Mouse (Mus musculus) kidney, adult 2 months (tissue): ENCODE data around the gene Prkg2. TPM values are rescaled to one million over a fixed set of nuclear protein-coding genes. Genes with fewer than 3 reads are reported as not detected.

Experiments used
- DNase-seq: peaks from one replicate; pipeline ENCODE4 v3.0.0; 2021
- H3K27ac ChIP-seq: fragments of 200-500 bp; 2 replicates; pipeline ENCODE4 v1.5.1; 2012; ENCODE audit warnings: low read depth, low read length, control low read depth, inconsistent platforms; ENCODE audit not compliant: insufficient read depth
- H3K27me3 ChIP-seq: fragments of 200-500 bp; replicated peaks from 2 replicates; pipeline ENCODE4 v1.6.1; 2012; ENCODE audit warnings: mild to moderate bottlenecking, moderate library complexity, low read length, inconsistent platforms; ENCODE audit not compliant: control insufficient read depth, insufficient read depth
- H3K36me3 ChIP-seq: fragments of 200-500 bp; 2 replicates; pipeline ENCODE4 v1.6.1; 2012; ENCODE audit warnings: mild to moderate bottlenecking, moderate library complexity, low read length, inconsistent platforms; ENCODE audit not compliant: control insufficient read depth, insufficient read depth
- H3K4me1 ChIP-seq: fragments of 200-500 bp; 2 replicates; pipeline ENCODE4 v1.6.1; 2011; ENCODE audit warnings: low read length; ENCODE audit not compliant: control insufficient read depth, insufficient read depth
- H3K4me3 ChIP-seq: fragments of 200-500 bp; 2 replicates; pipeline ENCODE4 v1.5.1; 2011; ENCODE audit warnings: mild to moderate bottlenecking, low read depth, low read length, control low read depth; ENCODE audit not compliant: insufficient read depth
- CTCF ChIP-seq: fragments of 200-500 bp; conservative IDR thresholded peaks from 2 replicates; pipeline ENCODE4 v1.5.1; 2011; ENCODE audit warnings: low read depth, mild to moderate bottlenecking, control low read depth, low read length, moderate library complexity, mixed read lengths; ENCODE audit not compliant: insufficient read depth, insufficient read length
- POLR2A ChIP-seq: fragments of 200-500 bp; IDR thresholded peaks from one replicate; pipeline ENCODE4 v1.6.1; 2011; ENCODE audit warnings: low read depth, low read length, control low read depth
- WGBS: fragments of 180-500 bp; shearing (Covaris S2); methylation state at CpG from one replicate; pipeline ENCODE4 v1.1.7; 2018; 5-methylcytosine and 5-hydroxymethylcytosine counted together
- polyA plus RNA-seq: library from polyadenylated mRNA; depleted of rRNA; stranded (reverse); fragments of >200 nt; gene quantifications from 2 replicates; pipeline ENCODE4 v1.2.3, GENCODE M21; 2012

Prkg2 gene
- polyA plus RNA-seq, 1 experiment = 0.17 TPM

DNA sequence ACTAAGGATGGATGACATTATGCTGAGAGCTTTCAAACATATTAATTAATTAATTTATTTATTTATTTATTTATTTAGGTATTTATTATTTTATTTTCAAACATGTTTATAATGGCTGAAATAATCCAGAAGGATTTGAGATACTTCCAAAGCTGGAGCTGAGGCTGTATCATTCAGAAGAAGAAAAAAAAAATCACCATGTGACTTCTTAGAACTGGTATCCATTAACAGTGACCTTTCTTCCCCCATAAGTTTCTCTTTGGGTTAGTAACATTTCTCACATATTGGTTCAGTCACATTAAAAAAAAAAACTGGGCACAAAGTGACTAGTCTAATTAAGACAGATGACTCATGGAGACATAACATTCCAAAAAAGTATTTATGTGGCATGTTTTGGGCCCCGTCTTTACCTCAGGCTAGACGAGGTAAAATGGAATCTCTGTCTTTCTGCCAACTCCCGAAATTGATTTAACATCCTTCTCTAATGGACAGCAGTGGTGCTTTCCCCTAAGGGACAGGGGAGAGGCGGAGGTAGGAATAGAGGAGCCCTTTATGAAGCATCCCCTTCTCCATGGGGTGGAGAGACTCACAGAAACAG is 86.6 kb downstream of the Prkg2 start:
- no peak for DNase-seq
- Histone ChIP-seq H3K4me3 (no peak overlapping the region), H3K36me3 (no peaks in the 10 kb centered on the region), H3K27ac (no peak overlapping the region), H3K4me1 (no peaks in the 10 kb centered on the region), H3K27me3 (no peaks in the 10 kb centered on the region)
- TF ChIP-seq POLR2A = no peak
- 77% methylated on average over 4 of the region's 4 CpGs for WGBS

DNA sequence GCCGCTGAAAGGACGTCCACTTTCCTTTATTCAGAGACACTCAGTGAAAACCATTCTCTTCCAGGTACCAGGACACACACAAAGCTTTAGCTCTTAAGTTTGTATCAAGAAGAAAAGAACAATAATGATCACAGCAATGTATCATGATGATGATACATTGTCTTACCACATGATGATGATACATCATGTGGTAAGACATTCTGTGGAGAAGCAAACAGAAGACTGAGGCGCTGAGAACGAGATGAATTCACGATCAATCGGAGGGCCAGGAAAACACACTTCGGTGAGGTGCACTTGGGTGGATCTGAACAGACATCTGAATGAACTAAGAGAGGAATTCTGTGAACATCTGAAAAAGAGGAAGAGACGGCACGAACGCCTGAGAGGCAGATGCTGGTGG is 87.4 kb downstream of the Prkg2 start:
- Histone ChIP-seq H3K36me3 (no peaks in the 10 kb centered on the region), H3K27ac (no peak overlapping the region), H3K27me3 (no peaks in the 10 kb centered on the region), H3K4me3 (no peak overlapping the region), H3K4me1 (no peaks in the 10 kb centered on the region)
- TF ChIP-seq CTCF (no peak), POLR2A (no peak)
- 91% methylated on average over 10 of the region's 10 CpGs for WGBS
- no peak for DNase-seq

DNA sequence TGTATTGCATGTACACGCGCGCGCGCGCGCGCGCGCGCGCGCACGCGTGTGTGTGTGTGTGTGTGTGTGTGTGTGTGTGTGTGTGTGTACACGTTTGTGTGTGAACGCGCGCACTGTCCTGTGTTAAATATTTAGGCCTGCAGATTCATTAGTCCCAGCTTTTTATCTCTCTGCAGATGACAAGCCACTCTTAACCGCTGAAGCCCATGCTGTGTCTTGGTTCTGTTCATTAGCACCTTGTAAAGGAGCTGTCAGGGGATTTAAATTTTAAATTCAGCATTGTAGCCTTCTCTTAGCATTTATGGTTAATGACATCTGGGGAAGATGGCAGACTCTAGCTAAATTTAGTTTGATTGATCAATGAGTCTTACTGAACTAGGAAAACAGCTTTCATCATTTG is 90.5 kb downstream of the Prkg2 start:
- TF ChIP-seq POLR2A (no peak), CTCF (no peak)
- DNase-seq = no peak
- Histone ChIP-seq H3K27me3 (no peaks in the 10 kb centered on the region), H3K27ac (no peak overlapping the region), H3K4me1 (no peaks in the 10 kb centered on the region), H3K36me3 (no peaks in the 10 kb centered on the region), H3K4me3 (no peak overlapping the region)
- WGBS = 95% methylated on average over 20 of the region's 20 CpGs

DNA sequence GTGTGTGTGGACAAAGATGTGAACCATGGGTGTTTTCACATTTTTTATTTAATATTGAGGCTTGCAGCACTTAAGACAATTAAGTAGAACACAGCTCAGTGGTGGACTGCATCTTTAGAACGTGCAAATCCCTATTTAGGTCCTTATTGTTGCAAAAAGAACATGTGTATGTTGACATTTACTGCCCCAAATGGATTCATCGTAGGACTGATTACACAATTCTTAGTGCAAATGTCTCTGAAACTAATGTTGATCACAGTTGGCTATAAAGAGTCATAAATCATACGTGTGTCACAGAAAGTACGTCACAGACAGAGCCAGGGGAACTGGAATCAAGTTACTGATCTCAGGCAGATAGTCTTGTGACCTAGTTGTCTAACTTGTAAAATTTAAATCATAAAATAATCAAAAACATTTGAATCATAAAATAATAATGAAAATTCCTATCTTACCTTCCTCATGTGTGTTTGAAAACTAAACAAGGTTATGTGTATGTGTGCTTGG is 91.0 kb downstream of the Prkg2 start:
- 75% methylated on average over 4 of the region's 4 CpGs for WGBS
- TF ChIP-seq POLR2A (no peak), CTCF (no peak)
- no peak overlapping the region for H3K27ac ChIP-seq
- no peaks in the 10 kb centered on the region for H3K4me1 ChIP-seq
- H3K27me3 ChIP-seq = no peaks in the 10 kb centered on the region
- H3K36me3 ChIP-seq = no peaks in the 10 kb centered on the region
- no peak overlapping the region for H3K4me3 ChIP-seq
- no peak for DNase-seq

DNA sequence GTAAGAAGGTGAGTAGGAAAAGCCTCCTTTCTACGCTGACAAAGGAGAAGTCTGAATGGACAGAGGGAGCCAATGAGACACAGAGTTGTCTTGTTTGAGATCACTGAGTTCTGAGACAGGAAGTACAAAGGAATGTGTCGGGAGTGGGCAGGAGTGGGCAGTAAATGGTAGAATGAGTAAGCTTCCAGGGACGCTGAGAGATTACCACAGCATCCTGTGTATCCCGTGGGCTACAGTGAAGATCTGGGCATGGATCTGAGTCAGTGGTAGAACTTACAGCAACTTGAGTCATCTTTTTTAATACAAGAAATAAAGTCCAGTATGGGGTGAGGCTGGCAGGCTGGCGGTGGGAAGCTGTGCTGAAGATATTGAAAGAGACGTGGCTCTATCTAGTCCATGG is 93.4 kb downstream of the Prkg2 start:
- H3K4me3 ChIP-seq = no peak overlapping the region
- H3K27ac ChIP-seq = no peak overlapping the region
- no peaks in the 10 kb centered on the region for H3K27me3 ChIP-seq
- no peaks in the 10 kb centered on the region for H3K4me1 ChIP-seq
- 56% methylated on average over 6 of the region's 6 CpGs for WGBS
- H3K36me3 ChIP-seq = no peaks in the 10 kb centered on the region
- no peak for TF ChIP-seq CTCF
- no peak for TF ChIP-seq POLR2A
- no peak for DNase-seq

DNA sequence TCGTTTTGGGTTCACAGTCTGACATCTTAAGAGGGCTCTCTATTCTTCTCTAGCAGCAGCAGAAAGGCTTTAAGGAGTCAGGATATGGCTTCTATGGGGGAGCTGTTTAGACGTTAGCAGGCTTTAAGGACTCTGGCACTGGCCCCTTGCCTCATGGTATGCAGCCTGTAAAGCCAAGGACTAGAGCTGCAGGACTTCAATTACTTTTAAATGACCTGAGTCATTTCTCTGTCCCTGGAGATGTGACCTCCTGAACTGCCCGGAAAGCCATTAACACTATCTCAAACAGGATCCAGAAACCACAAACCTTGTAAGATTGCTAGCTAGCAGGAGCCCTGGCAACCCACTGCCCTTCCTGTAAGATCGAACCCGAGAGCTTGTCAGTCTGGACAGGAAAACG is 96.4 kb downstream of the Prkg2 start:
- Histone ChIP-seq H3K27me3 (no peaks in the 10 kb centered on the region), H3K36me3 (no peaks in the 10 kb centered on the region), H3K27ac (no peak overlapping the region), H3K4me1 (no peaks in the 10 kb centered on the region), H3K4me3 (no peak overlapping the region)
- DNase-seq = no peak
- WGBS = 18% methylated on average over 6 of the region's 6 CpGs
- TF ChIP-seq CTCF (no peak), POLR2A (no peak)

DNA sequence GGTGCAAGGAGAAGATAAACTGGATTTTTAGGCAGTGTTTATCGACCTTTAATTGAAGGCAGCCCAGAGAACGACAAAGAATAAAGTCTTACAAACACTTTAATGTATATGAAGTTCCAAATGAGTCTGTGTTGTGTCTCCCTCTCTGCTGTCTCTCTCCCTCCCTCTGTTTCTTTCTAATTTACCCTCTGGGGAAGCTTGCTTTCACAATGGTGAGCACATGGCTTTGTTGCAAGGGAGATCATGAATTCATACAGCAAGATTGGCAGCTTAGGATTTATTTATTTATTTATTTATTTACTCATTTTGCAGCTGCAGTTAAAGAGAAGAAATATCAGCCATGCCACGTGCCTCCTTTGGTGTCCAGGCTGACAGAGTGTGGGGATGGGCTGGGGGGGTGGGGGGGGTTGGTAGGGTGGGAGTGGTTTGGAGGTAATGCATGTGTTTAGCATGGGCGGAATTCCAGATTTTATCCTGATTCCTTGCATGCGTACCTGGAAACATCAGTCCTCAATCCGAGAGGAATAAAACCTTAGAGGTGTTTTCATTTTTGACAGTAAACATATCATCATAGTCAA is 97.4 kb downstream of the Prkg2 start:
- Histone ChIP-seq H3K4me3 (no peak overlapping the region), H3K27ac (no peak overlapping the region), H3K4me1 (no peaks in the 10 kb centered on the region), H3K27me3 (no peaks in the 10 kb centered on the region), H3K36me3 (no peaks in the 10 kb centered on the region)
- no peak for DNase-seq
- 84% methylated on average over 6 of the region's 6 CpGs for WGBS
- TF ChIP-seq POLR2A = no peak
- no peak for TF ChIP-seq CTCF
